Mouse (Mus musculus): Measurements from ENCODE around the gene Angptl7. TPM values are rescaled to one million over a fixed set of nuclear protein-coding genes. Genes with fewer than 3 reads are reported as not detected.

Gene Angptl7
- polyA plus RNA-seq, 1 experiment: not detected

- no peak for TF ChIP-seq CTCF (IDR thresholded peaks at IDR 0.05; ENCODE audit: extremely low read depth, insufficient read length, insufficient replicate concordance, low read depth, low read length)
- TF ChIP-seq POLR2A (IDR thresholded peaks at IDR 0.05; ENCODE audit: low read depth, low read length): no peak
- WGBS: 93% methylated on average over 2 of the region's 2 CpGs
- no peaks in the 10 kb centered on the region for H3K27me3 ChIP-seq (ENCODE audit: control insufficient read depth, insufficient read depth, low read length)
These were observed 20.0 kb downstream of the Angptl7 start for GRCm38 (mm10) chr4:148480245-148480644.

GRCm38 (mm10) chr4:148473496-148473895 is 26.8 kb downstream of the Angptl7 start:
- peaks cover 55% of the 10 kb centered on the region for H3K36me3 ChIP-seq (ENCODE audit: control insufficient read depth, insufficient read depth, low read length)
- TF ChIP-seq CTCF (IDR thresholded peaks at IDR 0.05; ENCODE audit: extremely low read depth, insufficient read length, insufficient replicate concordance, low read depth, low read length) (no peak), POLR2A (IDR thresholded peaks at IDR 0.05; ENCODE audit: low read depth, low read length) (no peak)
- 88% methylated on average over 5 of the region's 5 CpGs for WGBS
- H3K27me3 ChIP-seq (ENCODE audit: control insufficient read depth, insufficient read depth, low read length): no peaks in the 10 kb centered on the region
- no peak overlapping the region for H3K27ac ChIP-seq (ENCODE audit: insufficient read depth, low read depth, low read length)
- H3K4me3 ChIP-seq (ENCODE audit: low read depth, low read length): no peak overlapping the region
- H3K4me1 ChIP-seq (ENCODE audit: control insufficient read depth, insufficient read depth, insufficient read length, low read length): no peaks in the 10 kb centered on the region

More at GRCm38 (mm10) chr4:148480245-148480644, 20.0 kb downstream of the Angptl7 start:
- no peak overlapping the region for H3K27ac ChIP-seq (ENCODE audit: insufficient read depth, low read depth, low read length)
- H3K36me3 ChIP-seq (ENCODE audit: control insufficient read depth, insufficient read depth, low read length): peaks cover 54% of the 10 kb centered on the region
- no peak overlapping the region for H3K4me3 ChIP-seq (ENCODE audit: low read depth, low read length)
- H3K4me1 ChIP-seq (ENCODE audit: control insufficient read depth, insufficient read depth, insufficient read length, low read length): no peaks in the 10 kb centered on the region

GRCm38 (mm10) chr4:148472436-148473174 is 27.7 kb downstream of the Angptl7 start:
- peaks cover 62% of the 10 kb centered on the region for H3K36me3 ChIP-seq (ENCODE audit: control insufficient read depth, insufficient read depth, low read length)
- no peak overlapping the region for H3K27ac ChIP-seq (ENCODE audit: insufficient read depth, low read depth, low read length)
- TF ChIP-seq POLR2A (IDR thresholded peaks at IDR 0.05; ENCODE audit: low read depth, low read length): no peak
- TF ChIP-seq CTCF (IDR thresholded peaks at IDR 0.05; ENCODE audit: extremely low read depth, insufficient read length, insufficient replicate concordance, low read depth, low read length): no peak
- H3K4me3 ChIP-seq (ENCODE audit: low read depth, low read length): no peak overlapping the region
- H3K4me1 ChIP-seq (ENCODE audit: control insufficient read depth, insufficient read depth, insufficient read length, low read length): no peaks in the 10 kb centered on the region
- no peaks in the 10 kb centered on the region for H3K27me3 ChIP-seq (ENCODE audit: control insufficient read depth, insufficient read depth, low read length)
- WGBS: 90% methylated on average over 8 of the region's 8 CpGs

- Histone ChIP-seq H3K27me3 (ENCODE audit: control insufficient read depth, insufficient read depth, low read length) (no peaks in the 10 kb centered on the region), H3K4me3 (ENCODE audit: low read depth, low read length) (no peak overlapping the region), H3K36me3 (ENCODE audit: control insufficient read depth, insufficient read depth, low read length) (peaks cover 64% of the 10 kb centered on the region), H3K4me1 (ENCODE audit: control insufficient read depth, insufficient read depth, insufficient read length, low read length) (no peaks in the 10 kb centered on the region), H3K27ac (ENCODE audit: insufficient read depth, low read depth, low read length) (no peak overlapping the region)
- WGBS: 90% methylated on average over 10 of the region's 10 CpGs
- TF ChIP-seq POLR2A (IDR thresholded peaks at IDR 0.05; ENCODE audit: low read depth, low read length) (no peak), CTCF (IDR thresholded peaks at IDR 0.05; ENCODE audit: extremely low read depth, insufficient read length, insufficient replicate concordance, low read depth, low read length) (no peak)
These were observed 28.9 kb downstream of the Angptl7 start for GRCm38 (mm10) chr4:148471363-148471806.

GRCm38 (mm10) chr4:148469487-148470252 is 30.6 kb downstream of the Angptl7 start:
- no peak overlapping the region for H3K4me3 ChIP-seq (ENCODE audit: low read depth, low read length)
- no peaks in the 10 kb centered on the region for H3K27me3 ChIP-seq (ENCODE audit: control insufficient read depth, insufficient read depth, low read length)
- WGBS: 91% methylated on average over 11 of the region's 11 CpGs

GRCm38 (mm10) chr4:148468396-148468795 is 31.9 kb downstream of the Angptl7 start:
- WGBS: 88% methylated on average over 10 of the region's 10 CpGs
- no peaks in the 10 kb centered on the region for H3K27me3 ChIP-seq (ENCODE audit: control insufficient read depth, insufficient read depth, low read length)
- H3K4me3 ChIP-seq (ENCODE audit: low read depth, low read length): no peak overlapping the region
- no peaks in the 10 kb centered on the region for H3K4me1 ChIP-seq (ENCODE audit: control insufficient read depth, insufficient read depth, insufficient read length, low read length)
- H3K27ac ChIP-seq (ENCODE audit: insufficient read depth, low read depth, low read length): no peak overlapping the region
- peaks cover 74% of the 10 kb centered on the region for H3K36me3 ChIP-seq (ENCODE audit: control insufficient read depth, insufficient read depth, low read length)
- TF ChIP-seq POLR2A (IDR thresholded peaks at IDR 0.05; ENCODE audit: low read depth, low read length) (no peak), CTCF (IDR thresholded peaks at IDR 0.05; ENCODE audit: extremely low read depth, insufficient read length, insufficient replicate concordance, low read depth, low read length) (no peak)

More at GRCm38 (mm10) chr4:148469487-148470252, 30.6 kb downstream of the Angptl7 start:
- H3K27ac ChIP-seq (ENCODE audit: insufficient read depth, low read depth, low read length): no peak overlapping the region
- no peaks in the 10 kb centered on the region for H3K4me1 ChIP-seq (ENCODE audit: control insufficient read depth, insufficient read depth, insufficient read length, low read length)
- H3K36me3 ChIP-seq (ENCODE audit: control insufficient read depth, insufficient read depth, low read length): peaks cover 67% of the 10 kb centered on the region
- TF ChIP-seq POLR2A (IDR thresholded peaks at IDR 0.05; ENCODE audit: low read depth, low read length) (no peak), CTCF (IDR thresholded peaks at IDR 0.05; ENCODE audit: extremely low read depth, insufficient read length, insufficient replicate concordance, low read depth, low read length) (no peak)

Measured in small intestine, adult 2 months (tissue).